Mouse (Mus musculus): ENCODE results near the gene Zfp964.
"Not testable (repeated sequence)": the region's sequence is repeated elsewhere in the genome, so short reads cannot be mapped to it uniquely, and the experiment has no call there.

The Zfp964 gene

GRCm38 (mm10) chr8:69654358-69654981 is at the start of gene Zfp964:
Gene Zfp964, plus strand, starts transcription at chr8:69654479.
- DNase-seq (ENCODE audit: low spot score), result peak; percentile 95

GRCm38 (mm10) chr8:69614687-69615086 is 39.6 kb upstream of the Zfp964 start:
- no peak for DNase-seq (ENCODE audit: low spot score)

GRCm38 (mm10) chr8:69618078-69618477 is 36.2 kb upstream of the Zfp964 start:
- no peak for DNase-seq (ENCODE audit: low spot score)

GRCm38 (mm10) chr8:69625095-69625789 is 29.0 kb upstream of the Zfp964 start, which contains the start of gene Zfp868:
Gene Zfp868, minus strand, starts transcription at chr8:69625548.
- DNase-seq (ENCODE audit: low spot score), result peak; percentile 98

- DNase-seq (ENCODE audit: low spot score), result no peak
These were observed 396 bp upstream of the Zfp964 start for GRCm38 (mm10) chr8:69653808-69654357.

GRCm38 (mm10) chr8:69661294-69661693 is 7.0 kb downstream of the Zfp964 start:
- no peak for DNase-seq (ENCODE audit: low spot score)

GRCm38 (mm10) chr8:69665051-69665450 is 10.8 kb downstream of the Zfp964 start:
- DNase-seq (ENCODE audit: low spot score), result not testable (repeated sequence)

- DNase-seq (ENCODE audit: low spot score), result no peak
These were observed 47.5 kb downstream of the Zfp964 start for GRCm38 (mm10) chr8:69701810-69702209.

- not testable (repeated sequence) for DNase-seq (ENCODE audit: low spot score)
These were observed 56.3 kb downstream of the Zfp964 start, which contains the start of gene Zfp869 for GRCm38 (mm10) chr8:69710624-69711023. Gene Zfp869, minus strand, starts transcription at chr8:69710724.

GRCm38 (mm10) chr8:69713516-69713915 is 59.2 kb downstream of the Zfp964 start:
- DNase-seq (ENCODE audit: low spot score), result no peak

GRCm38 (mm10) chr8:69715366-69715765 is 61.1 kb downstream of the Zfp964 start:
- no peak for DNase-seq (ENCODE audit: low spot score)

Measured in lung, postnatal 25 days (tissue).